Mouse (Mus musculus): Measurements from ENCODE around the gene Lclat1. TPM values are rescaled to one million over a fixed set of nuclear protein-coding genes. Genes with fewer than 3 reads are reported as not detected.

Lclat1 gene
- 6.2 and 7.0 TPM in 2 replicates for total RNA-seq (2012; rRNA removed)
- total RNA-seq (2014; rRNA removed), result 5.1 and 6.3 TPM in 2 replicates
- 7.7 and 9.6 TPM in 2 replicates for polyA plus RNA-seq (2012; ENCODE audit: insufficient read length, low read depth)

DNA sequence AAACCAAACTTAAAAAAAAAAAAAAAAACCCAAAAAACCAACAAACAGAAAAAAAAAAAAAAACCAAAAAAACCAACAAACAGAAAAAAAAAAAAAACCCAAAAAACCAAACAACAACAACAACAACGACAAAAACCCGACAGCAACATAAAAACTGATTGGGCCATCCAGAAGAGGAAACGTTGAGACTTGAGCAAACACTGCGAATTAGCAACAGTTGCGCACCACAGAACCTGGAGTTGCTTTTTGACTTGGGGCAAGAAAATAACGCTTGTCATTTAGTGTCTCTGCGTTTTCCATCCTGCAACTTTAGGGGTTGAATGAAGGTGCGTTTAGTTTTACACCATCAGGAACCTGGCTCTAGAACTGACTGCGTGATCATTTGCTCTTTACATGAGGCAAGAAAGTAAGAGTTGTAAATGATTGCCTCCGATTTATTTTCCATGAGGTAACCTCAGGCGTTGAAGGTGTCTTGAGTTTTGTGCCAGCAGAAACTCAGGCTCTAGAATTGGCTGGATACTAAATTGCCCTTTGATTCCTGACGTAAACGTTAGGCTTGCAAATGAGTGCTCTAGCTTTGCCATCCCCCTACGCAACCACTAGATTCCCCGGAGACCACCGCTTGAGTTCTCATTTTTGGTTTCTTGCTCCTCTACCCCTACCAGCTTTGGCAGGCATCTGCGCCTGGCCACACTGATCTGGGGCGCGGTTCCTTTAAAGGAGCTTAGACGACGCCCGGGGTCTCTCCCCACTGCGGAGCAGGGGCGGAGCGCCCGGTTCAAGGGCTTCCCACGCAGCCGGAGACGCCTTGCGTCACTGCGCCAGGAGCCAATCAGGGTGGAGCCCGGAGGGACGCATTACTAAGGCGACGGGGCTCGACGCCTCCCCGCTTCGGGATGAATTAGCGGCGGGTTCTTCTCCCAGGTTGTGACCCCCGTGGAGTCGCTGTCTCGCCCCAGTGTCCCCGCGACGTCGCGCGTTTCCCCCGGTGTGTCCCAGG, at the start of gene Lclat1:
Lclat1 (plus strand) TSS at position 828 of the 1,000 bp plus-strand sequence.
- H3K4me2 ChIP-seq (ENCODE audit: insufficient read depth, low read depth, poor library complexity, severe bottlenecking), result peak within 1 kb of the TSS; percentile 88
- no peak within 1 kb of the TSS for H3K27ac ChIP-seq (ENCODE audit: insufficient read depth, low read depth)
- dilution Hi-C loops (cut with MboI; ENCODE audit: extremely low pct_ligation_motif_present, extremely low pct_unique_long_range_greater_than_20kb, low sequenced_read_pairs) (no loop called here), in situ Hi-C loops (cut with MboI; ENCODE audit: low pct_ligation_motif_present, low pct_unique_long_range_greater_than_20kb, low sequenced_read_pairs) (no loop called here)
- peaks cover 0 to 16% of the 10 kb centered on the region in 2 experiments; a peak in 2 of 4 replicates for H3K4me1 ChIP-seq (ENCODE audit: control insufficient read depth in 1 of 2, insufficient read depth in 2 of 2)
- peak within 1 kb of the TSS; percentile 74 for H3K9ac ChIP-seq (ENCODE audit: insufficient read depth, low read depth)
- peaks cover 9% of the 10 kb centered on the region for H3K27me3 ChIP-seq (replicated peaks)
- DNase-seq (ENCODE audit: extremely low read depth), result peak; percentile 94
- H3K9me3 ChIP-seq (replicated peaks; ENCODE audit: low read length), result no peaks in the 10 kb centered on the region
- H3K79me2 ChIP-seq (replicated peaks; ENCODE audit: control insufficient read depth, extremely low read depth, insufficient read depth, poor library complexity, severe bottlenecking), result no peaks in the 10 kb centered on the region; the same call in 1 of the 2 replicates
- H3K4me3 ChIP-seq (replicated peaks in 1 of 3; ENCODE audit: low read depth in 2 of 3, low read length in 2 of 3, poor library complexity in 1 of 3), result peak within 1 kb of the TSS; percentile 74 to 93 (median 83)
- peaks cover 0 to 6% of the 10 kb centered on the region in 2 experiments for H3K36me3 ChIP-seq (replicated peaks in 1 of 2; ENCODE audit: control insufficient read depth in 1 of 2, insufficient read depth in 1 of 2, low read length in 1 of 2)
- TF ChIP-seq EP300 (IDR thresholded peaks at IDR 0.05; ENCODE audit: low read length) (0 out of 2 replicates have a peak, but pooled peaks have one; percentile 11), IRF4 (IDR thresholded peaks at IDR 0.05; ENCODE audit: low read depth, low read length) (peak; percentile 44), MAFK (IDR thresholded peaks at IDR 0.05; ENCODE audit: insufficient replicate concordance, low read length) (0 out of 2 replicates have a peak, but pooled peaks have one; percentile 13), CHD2 (IDR thresholded peaks at IDR 0.05; ENCODE audit: low read length) (peak; percentile 63; the same call in 1 of the 2 replicates), UBTF (IDR thresholded peaks at IDR 0.05; ENCODE audit: low read depth, low read length) (no peak), TCF12 (IDR thresholded peaks at IDR 0.05; ENCODE audit: low read depth, low read length) (peak; percentile 54; the same call in 1 of the 2 replicates), NELFE (IDR thresholded peaks at IDR 0.05; ENCODE audit: low read depth, low read length) (peak; percentile 55; the same call in 1 of the 2 replicates), E2F4 (IDR thresholded peaks at IDR 0.05; ENCODE audit: insufficient replicate concordance, low read depth, low read length) (no peak), MAZ (IDR thresholded peaks at IDR 0.05; ENCODE audit: low read depth, low read length) (no peak), GABPA (IDR thresholded peaks at IDR 0.05; ENCODE audit: insufficient replicate concordance, low read depth, low read length) (no peak), SMC3 (IDR thresholded peaks at IDR 0.05; ENCODE audit: low read depth, low read length) (no peak), PAX5 (IDR thresholded peaks at IDR 0.05; ENCODE audit: low read length) (no peak), JUND (conservative IDR thresholded peaks at IDR 0.05; ENCODE audit: low read depth, low read length) (no peak), SIN3A (IDR thresholded peaks at IDR 0.05; ENCODE audit: low read length) (peak; percentile 74), RAD21 (IDR thresholded peaks at IDR 0.05; ENCODE audit: low read depth, low read length) (no peak), USF2 (conservative IDR thresholded peaks at IDR 0.05; ENCODE audit: low read depth, low read length) (no peak), TBP (conservative IDR thresholded peaks at IDR 0.05; ENCODE audit: low read depth, low read length) (0 out of 2 replicates have a peak, but pooled peaks have one; percentile 44), ZNF384 (IDR thresholded peaks at IDR 0.05; ENCODE audit: low read depth, low read length) (peak; percentile 75), USF1 (IDR thresholded peaks at IDR 0.05; ENCODE audit: low read depth, low read length) (no peak), ZMIZ1 (IDR thresholded peaks at IDR 0.05; ENCODE audit: low read depth, low read length) (0 out of 2 replicates have a peak, but pooled peaks have one; percentile 54), JUN (IDR thresholded peaks at IDR 0.05; ENCODE audit: insufficient read depth, low read depth, low read length) (no peak), MEF2A (IDR thresholded peaks at IDR 0.05; ENCODE audit: borderline replicate concordance, low read depth, low read length) (peak; percentile 38; the same call in 1 of the 2 replicates), ZKSCAN1 (IDR thresholded peaks at IDR 0.05; ENCODE audit: borderline replicate concordance, low read depth, low read length) (no peak), POLR2A (IDR thresholded peaks at IDR 0.05; ENCODE audit: low read depth, low read length) (peak; percentile 71), CHD1 (IDR thresholded peaks at IDR 0.05; ENCODE audit: low read depth, low read length) (no peak), RCOR1 (conservative IDR thresholded peaks at IDR 0.05; ENCODE audit: low read depth, low read length) (no peak), KAT2A (IDR thresholded peaks at IDR 0.05; ENCODE audit: insufficient replicate concordance, low read length) (peak; percentile 43; the same call in 1 of the 2 replicates), MYC (IDR thresholded peaks at IDR 0.05; ENCODE audit: low read depth, low read length) (no peak), HCFC1 (IDR thresholded peaks at IDR 0.05; ENCODE audit: low read depth, low read length) (peak; percentile 76), ELF1 (IDR thresholded peaks at IDR 0.05; ENCODE audit: low read depth, low read length) (peak; percentile 60; the same call in 1 of the 2 replicates), POLR2AphosphoS2 (IDR thresholded peaks at IDR 0.05; ENCODE audit: low read depth, low read length) (no peak), MXI1 (IDR thresholded peaks at IDR 0.05; ENCODE audit: low read depth, low read length) (peak; percentile 72), ETS1 (conservative IDR thresholded peaks at IDR 0.05; ENCODE audit: low read depth, low read length) (peak; percentile 38; the same call in 1 of the 2 replicates), MAX (IDR thresholded peaks at IDR 0.05; ENCODE audit: low read length) (no peak; the same call in 1 of the 2 replicates), CTCF (conservative IDR thresholded peaks at IDR 0.05 in 1 of 2, IDR thresholded peaks at IDR 0.05 in 1 of 2; ENCODE audit: low read depth in 2 of 2, low read length in 2 of 2) (no peak), ZC3H11A (IDR thresholded peaks at IDR 0.05; ENCODE audit: low read depth, low read length) (no peak)

All from CH12.LX (cell line).